Mouse (Mus musculus) kidney, postnatal 25 days (tissue): ENCODE data around the gene Nkx6-1.

Experiments
- DNase-seq, 2 experiments: peaks; one replicate each; pipeline ENCODE4 v3.0.0; 2021; ENCODE audit warnings: mixed read lengths in 2 of 2

Nkx6-1 gene

GRCm38 (mm10) chr5:101658188-101658983, 6.4 kb downstream of the Nkx6-1 start:
- no peak for DNase-seq

- no peak for DNase-seq
These were observed 7.1 kb downstream of the Nkx6-1 start for GRCm38 (mm10) chr5:101657698-101658097.

GRCm38 (mm10) chr5:101656107-101656506, 8.7 kb downstream of the Nkx6-1 start:
- DNase-seq: no peak

GRCm38 (mm10) chr5:101655418-101655817, 9.4 kb downstream of the Nkx6-1 start:
- DNase-seq: no peak

- no peak for DNase-seq
These were observed 16.8 kb downstream of the Nkx6-1 start for GRCm38 (mm10) chr5:101647726-101648686.

- no peak for DNase-seq
These were observed 17.7 kb downstream of the Nkx6-1 start for GRCm38 (mm10) chr5:101646961-101647575.

GRCm38 (mm10) chr5:101645071-101645470, 19.7 kb downstream of the Nkx6-1 start:
- no peak for DNase-seq

- no peak for DNase-seq
These were observed 26.7 kb downstream of the Nkx6-1 start for GRCm38 (mm10) chr5:101638101-101638500.
